Mouse (Mus musculus): ENCODE measurements around the gene Zfand2a. TPM values are rescaled to one million over a fixed set of nuclear protein-coding genes. Genes with fewer than 3 reads are reported as not detected.

Zfand2a gene
- polyA plus RNA-seq, 1 experiment from 2014 or later: 10.5 TPM

- 0 out of 2 replicates have a peak, but pooled peaks cover under 1% of the 10 kb centered on the region for H3K36me3 ChIP-seq
- ATAC-seq (ENCODE audit: insufficient number of reproducible peaks, insufficient read depth, low FRiP score, low TSS enrichment, low read depth): no peak
- H3K4me2 ChIP-seq: no peak overlapping the region
- no peaks in the 10 kb centered on the region for H3K27me3 ChIP-seq
- 88% methylated on average over 2 of the region's 2 CpGs for WGBS
- H3K4me1 ChIP-seq: peaks cover 6% of the 10 kb centered on the region; the same call in 1 of the 2 replicates
- no peaks in the 10 kb centered on the region for H3K9me3 ChIP-seq
- H3K4me3 ChIP-seq: no peak overlapping the region
- H3K9ac ChIP-seq: no peak overlapping the region
- H3K27ac ChIP-seq: no peak overlapping the region
Observed at GRCm38 (mm10) chr5:139441726-139442018, 42.7 kb downstream of the Zfand2a start.

GRCm38 (mm10) chr5:139440926-139441725 is 43.2 kb downstream of the Zfand2a start:
- peaks cover 6% of the 10 kb centered on the region; the same call in 1 of the 2 replicates for H3K4me1 ChIP-seq
- H3K27me3 ChIP-seq: no peaks in the 10 kb centered on the region
- ATAC-seq (ENCODE audit: insufficient number of reproducible peaks, insufficient read depth, low FRiP score, low TSS enrichment, low read depth): no peak
- no peaks in the 10 kb centered on the region for H3K9me3 ChIP-seq
- H3K36me3 ChIP-seq: 0 out of 2 replicates have a peak, but pooled peaks cover 3% of the 10 kb centered on the region
- no peak overlapping the region for H3K4me3 ChIP-seq
- no peak overlapping the region for H3K9ac ChIP-seq
- no peak overlapping the region for H3K27ac ChIP-seq
- no peak overlapping the region for H3K4me2 ChIP-seq
- WGBS: 92% methylated on average over 11 of the region's 11 CpGs

- H3K9ac ChIP-seq: no peak overlapping the region
- H3K27me3 ChIP-seq: no peaks in the 10 kb centered on the region
- 82% methylated on average over 5 of the region's 5 CpGs for WGBS
Observed at GRCm38 (mm10) chr5:139440451-139440850, 43.9 kb downstream of the Zfand2a start.

GRCm38 (mm10) chr5:139438440-139438839 is 45.9 kb downstream of the Zfand2a start:
- no peak overlapping the region for H3K9ac ChIP-seq
- ATAC-seq (ENCODE audit: insufficient number of reproducible peaks, insufficient read depth, low FRiP score, low TSS enrichment, low read depth): no peak
- WGBS: 85% methylated on average over 12 of the region's 12 CpGs

More at GRCm38 (mm10) chr5:139440451-139440850, 43.9 kb downstream of the Zfand2a start:
- no peak for ATAC-seq (ENCODE audit: insufficient number of reproducible peaks, insufficient read depth, low FRiP score, low TSS enrichment, low read depth)
- Histone ChIP-seq H3K36me3 (0 out of 2 replicates have a peak, but pooled peaks cover 3% of the 10 kb centered on the region), H3K27ac (no peak overlapping the region), H3K9me3 (no peaks in the 10 kb centered on the region), H3K4me1 (peaks cover 6% of the 10 kb centered on the region; the same call in 1 of the 2 replicates), H3K4me3 (no peak overlapping the region), H3K4me2 (no peak overlapping the region)

GRCm38 (mm10) chr5:139437769-139438168 is 46.6 kb downstream of the Zfand2a start:
- Histone ChIP-seq H3K27ac (no peak overlapping the region), H3K9ac (no peak overlapping the region), H3K4me2 (no peak overlapping the region), H3K4me1 (peaks cover 2% of the 10 kb centered on the region; the same call in 1 of the 2 replicates), H3K4me3 (no peak overlapping the region), H3K9me3 (no peaks in the 10 kb centered on the region), H3K36me3 (0 out of 2 replicates have a peak, but pooled peaks cover 3% of the 10 kb centered on the region), H3K27me3 (no peaks in the 10 kb centered on the region)
- no peak for ATAC-seq (ENCODE audit: insufficient number of reproducible peaks, insufficient read depth, low FRiP score, low TSS enrichment, low read depth)
- 91% methylated on average over 4 of the region's 4 CpGs for WGBS

More at GRCm38 (mm10) chr5:139438440-139438839, 45.9 kb downstream of the Zfand2a start:
- Histone ChIP-seq H3K36me3 (0 out of 2 replicates have a peak, but pooled peaks cover 3% of the 10 kb centered on the region), H3K4me2 (no peak overlapping the region), H3K4me3 (no peak overlapping the region), H3K9me3 (no peaks in the 10 kb centered on the region), H3K4me1 (peaks cover 6% of the 10 kb centered on the region; the same call in 1 of the 2 replicates), H3K27me3 (no peaks in the 10 kb centered on the region), H3K27ac (no peak overlapping the region)

- 55% methylated on average over 8 of the region's 8 CpGs for WGBS
- ATAC-seq (ENCODE audit: insufficient number of reproducible peaks, insufficient read depth, low FRiP score, low TSS enrichment, low read depth): no peak
- Histone ChIP-seq H3K27ac (no peak overlapping the region), H3K36me3 (0 out of 2 replicates have a peak, but pooled peaks cover 3% of the 10 kb centered on the region), H3K27me3 (no peaks in the 10 kb centered on the region), H3K9ac (no peak overlapping the region), H3K4me3 (no peak overlapping the region), H3K4me2 (no peak overlapping the region), H3K9me3 (no peaks in the 10 kb centered on the region), H3K4me1 (peaks cover 7% of the 10 kb centered on the region; the same call in 1 of the 2 replicates)
Observed at GRCm38 (mm10) chr5:139434940-139435339, 49.4 kb downstream of the Zfand2a start.

GRCm38 (mm10) chr5:139433842-139434568 is 50.3 kb downstream of the Zfand2a start:
- H3K4me1 ChIP-seq: peaks cover 15% of the 10 kb centered on the region; the same call in 1 of the 2 replicates
- no peak overlapping the region for H3K9ac ChIP-seq
- H3K27ac ChIP-seq: no peak overlapping the region
- H3K4me2 ChIP-seq: no peak overlapping the region
- H3K36me3 ChIP-seq: 0 out of 2 replicates have a peak, but pooled peaks cover 3% of the 10 kb centered on the region
- no peak for ATAC-seq (ENCODE audit: insufficient number of reproducible peaks, insufficient read depth, low FRiP score, low TSS enrichment, low read depth)
- 74% methylated on average over 9 of the region's 9 CpGs for WGBS
- H3K27me3 ChIP-seq: no peaks in the 10 kb centered on the region
- no peak overlapping the region for H3K4me3 ChIP-seq
- H3K9me3 ChIP-seq: no peaks in the 10 kb centered on the region

- WGBS: 57% methylated on average over 7 of the region's 7 CpGs
- no peak for ATAC-seq (ENCODE audit: insufficient number of reproducible peaks, insufficient read depth, low FRiP score, low TSS enrichment, low read depth)
- H3K4me1 ChIP-seq: peaks cover 15% of the 10 kb centered on the region; the same call in 1 of the 2 replicates
Observed at GRCm38 (mm10) chr5:139432747-139433508, 51.4 kb downstream of the Zfand2a start.

GRCm38 (mm10) chr5:139432333-139432732 is 52.0 kb downstream of the Zfand2a start:
- Histone ChIP-seq H3K4me2 (no peak overlapping the region), H3K9ac (no peak overlapping the region), H3K27me3 (no peaks in the 10 kb centered on the region), H3K4me1 (peaks cover 15% of the 10 kb centered on the region; the same call in 1 of the 2 replicates), H3K9me3 (no peaks in the 10 kb centered on the region), H3K27ac (no peak overlapping the region), H3K36me3 (0 out of 2 replicates have a peak, but pooled peaks cover 3% of the 10 kb centered on the region), H3K4me3 (no peak overlapping the region)
- ATAC-seq (ENCODE audit: insufficient number of reproducible peaks, insufficient read depth, low FRiP score, low TSS enrichment, low read depth): no peak
- WGBS: 60% methylated on average over 6 of the region's 6 CpGs

More at GRCm38 (mm10) chr5:139432747-139433508, 51.4 kb downstream of the Zfand2a start:
- Histone ChIP-seq H3K9ac (no peak overlapping the region), H3K4me3 (no peak overlapping the region), H3K27me3 (no peaks in the 10 kb centered on the region), H3K9me3 (no peaks in the 10 kb centered on the region), H3K36me3 (0 out of 2 replicates have a peak, but pooled peaks cover 3% of the 10 kb centered on the region), H3K27ac (no peak overlapping the region), H3K4me2 (no peak overlapping the region)

- 41% methylated on average over 12 of the region's 12 CpGs for WGBS
- H3K4me1 ChIP-seq: peaks cover 15% of the 10 kb centered on the region; the same call in 1 of the 2 replicates
- H3K9ac ChIP-seq: no peak overlapping the region
Observed at GRCm38 (mm10) chr5:139429818-139430341, 54.5 kb downstream of the Zfand2a start.

More at GRCm38 (mm10) chr5:139429818-139430341, 54.5 kb downstream of the Zfand2a start:
- Histone ChIP-seq H3K9me3 (no peaks in the 10 kb centered on the region), H3K36me3 (peaks cover 3% of the 10 kb centered on the region; the same call in 1 of the 2 replicates), H3K4me2 (no peak overlapping the region), H3K4me3 (no peak overlapping the region), H3K27me3 (no peaks in the 10 kb centered on the region), H3K27ac (no peak overlapping the region)
- ATAC-seq (ENCODE audit: insufficient number of reproducible peaks, insufficient read depth, low FRiP score, low TSS enrichment, low read depth): no peak

Data from embryonic facial prominence, embryonic 13.5 days (tissue).